Mouse (Mus musculus) left cerebral cortex, adult 6 months (tissue): ENCODE results near the gene Prkn. TPM values are rescaled to one million over a fixed set of nuclear protein-coding genes. Genes with fewer than 3 reads are reported as not detected.

Experiments
- long read RNA-seq, 2 experiments: library from polyadenylated mRNA; unstranded; transcript quantifications; one replicate each; pipeline ENCODE4 v2.0.0; 2019 to 2020
- polyA plus RNA-seq: library from polyadenylated mRNA; unstranded; fragments of <200 nt; fragmentation: Nextera tagmentation; gene quantifications from 2 replicates; pipeline ENCODE4 v1.2.3, GENCODE M21; 2021

The Prkn gene
- 5.5 and 6.3 TPM in 2 replicates for polyA plus RNA-seq
- long read RNA-seq, experiment 1, partial matches to known transcripts = 3 of 15 reads
- long read RNA-seq, experiment 1, other reads (novel, unspliced or antisense) = 11 of 15 reads
- long read RNA-seq, experiment 2, partial matches to known transcripts = 0 of 7 reads
- long read RNA-seq, experiment 2, other reads (novel, unspliced or antisense) = 7 of 7 reads

DNA sequence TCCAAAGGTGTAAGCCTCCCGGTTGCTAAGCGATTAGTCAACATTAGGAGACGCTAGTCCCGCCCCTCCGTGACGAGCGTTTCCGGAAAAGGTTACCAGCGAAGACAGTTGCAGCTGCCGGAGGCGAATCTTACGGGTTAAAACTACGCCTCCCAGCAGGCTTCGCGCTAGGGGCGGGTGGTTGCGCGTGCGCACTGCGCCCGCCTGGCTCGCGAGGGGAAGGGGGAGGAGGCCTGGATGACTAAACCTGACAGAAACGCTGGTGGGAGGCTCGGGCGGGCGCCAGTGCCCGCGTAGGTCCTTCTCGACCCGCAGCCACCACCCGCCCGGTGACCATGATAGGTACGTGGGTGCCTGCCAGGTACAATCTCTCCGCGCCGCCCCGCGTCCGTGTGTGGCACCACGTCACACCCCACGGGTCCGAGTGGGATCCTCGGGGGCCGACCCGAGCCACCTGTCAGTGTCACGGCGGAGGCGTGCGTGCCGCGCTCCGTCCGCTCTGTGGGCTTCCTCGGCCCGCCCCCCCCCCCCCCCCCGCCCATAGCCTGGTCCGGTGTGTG is at the start of gene Prkn, which contains the start of gene Pacrg:
Gene Prkn, plus strand, starts transcription at position 237 of the 560 bp plus-strand sequence.
Gene Pacrg, minus strand, starts transcription at position 164 of the 560 bp plus-strand sequence.

Other genes with a start within 250 kb of the Prkn start
- 24.9 and 26.4 TPM in 2 replicates for gene Pacrg, start 73 bp upstream of the Prkn start, polyA plus RNA-seq